Mouse (Mus musculus) adrenal gland, postnatal 36 days (tissue): ENCODE data around the gene Cdh16. TPM values are rescaled to one million over a fixed set of nuclear protein-coding genes. Genes with fewer than 3 reads are reported as not detected.

Experiments used
- DNase-seq, 2 experiments: peaks; one replicate each; pipeline ENCODE4 v3.0.0; 2021; ENCODE audit warnings: mixed read lengths in 1 of 2
- total RNA-seq, 2 experiments: library from RNA; stranded (reverse); gene quantifications; 2 replicates each; pipeline ENCODE4 v1.2.3; 2021

The Cdh16 gene
- total RNA-seq, 2 experiments from 2014 or later = not detected

GRCm38 (mm10) chr8:104576820-104577219, 47.4 kb downstream of the Cdh16 start:
- DNase-seq = no peak

GRCm38 (mm10) chr8:104570436-104571343, 53.5 kb downstream of the Cdh16 start:
- DNase-seq = peak; percentile 85 to 93

GRCm38 (mm10) chr8:104569559-104569958, 54.6 kb downstream of the Cdh16 start:
- DNase-seq = peak; percentile 49 to 72

- DNase-seq = no peak
Observed at GRCm38 (mm10) chr8:104565457-104565798, 58.8 kb downstream of the Cdh16 start.

GRCm38 (mm10) chr8:104564633-104565456, 59.4 kb downstream of the Cdh16 start:
- peak; percentile 86 to 90 for DNase-seq

GRCm38 (mm10) chr8:104560731-104561130, 63.5 kb downstream of the Cdh16 start:
- no peak for DNase-seq

- no peak for DNase-seq
Observed at GRCm38 (mm10) chr8:104557226-104557625, 67.0 kb downstream of the Cdh16 start.

GRCm38 (mm10) chr8:104555191-104555590, 69.0 kb downstream of the Cdh16 start:
- DNase-seq = no peak

Other genes with a start within 250 kb of the Cdh16 start
- gene Cmtm4, start 228.6 kb downstream of the Cdh16 start, total RNA-seq = 10 to 100 TPM; 47.7 to 60.9 TPM
- 100 to 1,000 TPM; 122 to 135 TPM for gene Dync1li2, start 181.3 kb downstream of the Cdh16 start, total RNA-seq
- gene Terb1, start 114.5 kb downstream of the Cdh16 start, total RNA-seq = not detected
- gene Nae1, start 89.8 kb downstream of the Cdh16 start, total RNA-seq = 10 to 100 TPM; 36.4 to 38.4 TPM
- gene Car7, start 89.7 kb downstream of the Cdh16 start, total RNA-seq = 1 to 10 TPM; 1.5 to 4.1 TPM
- 10 to 100 TPM; 30.4 to 33.0 TPM for gene Pdp2, start 32.9 kb downstream of the Cdh16 start, total RNA-seq
- gene Rrad, start 6.9 kb upstream of the Cdh16 start, total RNA-seq = 10 to 100 TPM in 1 of 2 experiments, 1 to 10 TPM in 1; 3.4 to 14.0 TPM
- 10 to 100 TPM; 46.1 to 51.1 TPM for gene Ciao2b, start 17.6 kb upstream of the Cdh16 start, total RNA-seq
- gene Ces2a, start 109.6 kb upstream of the Cdh16 start, total RNA-seq = not detected
- under 1 TPM; 0.26 to 0.40 TPM for gene Ces2b, start 207.2 kb upstream of the Cdh16 start, total RNA-seq
- gene Ces2c, start 222.7 kb upstream of the Cdh16 start, total RNA-seq = not detected